Comparison of ENCODE assay signal across 7 mouse cellular contexts in genomic region chr5:21732930-21733329, GRCm38 (mm10). TPM values are rescaled to one million over a fixed set of nuclear protein-coding genes. Genes with fewer than 3 reads are reported as not detected.
A peak's percentile ranks its signal among the peaks of the same experiment; 100 is the strongest.
DNase-seq lines count a peak whose midpoint lies in the region; ATAC-seq and TF ChIP-seq lines count a peak whose summit lies in the region.

No protein-coding gene starts in this region.

- peak; percentile 87 for ATAC-seq in neural tube, embryonic 13.5 days (ENCODE audit: low read depth)
- ATAC-seq in megakaryocyte progenitor cell, adult 5-6 weeks (replicated peaks; ENCODE audit: poor library complexity): no peak

- TF ChIP-seq POLR2A in cortical plate, adult 2 months (IDR thresholded peaks at IDR 0.05; ENCODE audit: extremely low read depth, insufficient read depth, low read length): no peak

- H3K9ac ChIP-seq in neural tube, embryonic 13.5 days: peak overlapping the region; percentile 45; the same call in 1 of the 2 replicates

- H3K36me3 ChIP-seq in neural tube, embryonic 13.5 days: no peaks in the 10 kb centered on the region

- no peak overlapping the region for H3K4me3 ChIP-seq in cortical plate, adult 2 months (ENCODE audit: insufficient read depth, low read length)
- H3K4me3 ChIP-seq in neural tube, embryonic 13.5 days: no peak overlapping the region

- H3K4me1 ChIP-seq in cortical plate, adult 2 months (ENCODE audit: control insufficient read depth, insufficient read depth, low read length): peaks cover 4% of the 10 kb centered on the region
- H3K4me1 ChIP-seq in neural tube, embryonic 13.5 days (replicated peaks): peaks cover 35% of the 10 kb centered on the region

- peak; percentile 89 for DNase-seq in adrenal gland, adult 8-10 months
- peak; percentile 59 to 71 for DNase-seq in heart, adult 18-20 months
- DNase-seq in kidney, adult 18-20 months: peak; percentile 44
- DNase-seq in left cerebral cortex, postnatal 14 days (ENCODE audit: low spot score in 2 of 2): peak; percentile 80 to 94

- intact Hi-C loops in left cerebral cortex, postnatal 14 days (cut with DNase I): loop anchor here (10.0 kb wide), 1 partner anchor 298 kb away; no protein-coding TSS in a partner anchor

- H3K9me3 ChIP-seq in neural tube, embryonic 13.5 days: no peaks in the 10 kb centered on the region

- peak; percentile 30; the same call in 1 of the 2 replicates for TF ChIP-seq CTCF in cortical plate, adult 2 months (IDR thresholded peaks at IDR 0.05; ENCODE audit: extremely low read depth, insufficient read depth, low read length)

- peak overlapping the region; percentile 24; the same call in 1 of the 2 replicates for H3K4me2 ChIP-seq in neural tube, embryonic 13.5 days

- no peaks in the 10 kb centered on the region for H3K27me3 ChIP-seq in neural tube, embryonic 13.5 days

- no peak overlapping the region; the same call in 1 of the 2 replicates for H3K27ac ChIP-seq in cortical plate, adult 2 months (ENCODE audit: insufficient read depth, low read length)
- H3K27ac ChIP-seq in neural tube, embryonic 13.5 days (replicated peaks): peak overlapping the region; percentile 93

- 9% methylated on average over 8 of the region's 8 CpGs for WGBS in neural tube, embryonic 13.5 days

RNA-seq across cellular contexts. Expression of gene Pmpcb, which starts 4.0 kb away (rescaled TPM):
- total RNA-seq in adrenal gland, adult 8-10 months (2022): 100 to 1,000 TPM; 215 to 293 (median 236) TPM
- polyA plus RNA-seq in cortical plate, adult 2 months (2012; rRNA removed): 54.9 and 59.1 TPM in 2 replicates
- total RNA-seq in heart, adult 18-20 months (2021): 100 to 1,000 TPM; 264 to 279 TPM
- 10 to 100 TPM; 68.6 to 69.7 TPM for total RNA-seq in left cerebral cortex, postnatal 14 days (2021)
- polyA plus RNA-seq in neural tube, embryonic 13.5 days (2015; fragmentation: Nextera tagmentation; extraction: Ambion mirVana): 77.5 and 88.0 TPM in 2 replicates
- total RNA-seq in megakaryocyte progenitor cell, adult 5-6 weeks (2015): 92.4 and 109 TPM in 2 replicates
- 96.1 and 115 TPM in 2 replicates for total RNA-seq in megakaryocyte progenitor cell, adult 5-6 weeks (2017)

RNA-seq across cellular contexts. Expression of gene Napepld, which starts 31.7 kb away (rescaled TPM):
- 10 to 100 TPM; 43.1 to 64.5 (median 46.1) TPM for total RNA-seq in adrenal gland, adult 8-10 months (2022)
- polyA plus RNA-seq in cortical plate, adult 2 months (2012; rRNA removed): 9.5 and 10.2 TPM in 2 replicates
- total RNA-seq in heart, adult 18-20 months (2021): 1 to 10 TPM; 6.2 to 6.3 TPM
- 1 to 10 TPM; 8.6 to 9.0 TPM for total RNA-seq in left cerebral cortex, postnatal 14 days (2021)
- polyA plus RNA-seq in neural tube, embryonic 13.5 days (2015; fragmentation: Nextera tagmentation; extraction: Ambion mirVana): 2.0 and 2.5 TPM in 2 replicates
- 5.3 and 6.9 TPM in 2 replicates for total RNA-seq in megakaryocyte progenitor cell, adult 5-6 weeks (2015)
- total RNA-seq in megakaryocyte progenitor cell, adult 5-6 weeks (2017): 3.5 and 3.8 TPM in 2 replicates

RNA-seq across cellular contexts. Expression of gene Dnajc2, which starts 52.1 kb away (rescaled TPM):
- total RNA-seq in adrenal gland, adult 8-10 months (2022): 10 to 100 TPM; 25.4 to 31.8 (median 30.2) TPM
- 21.2 and 21.3 TPM in 2 replicates for polyA plus RNA-seq in cortical plate, adult 2 months (2012; rRNA removed)
- 10 to 100 TPM; 21.4 to 22.3 TPM for total RNA-seq in heart, adult 18-20 months (2021)
- 10 to 100 TPM; 33.7 to 34.6 TPM for total RNA-seq in left cerebral cortex, postnatal 14 days (2021)
- 78.4 and 79.1 TPM in 2 replicates for polyA plus RNA-seq in neural tube, embryonic 13.5 days (2015; fragmentation: Nextera tagmentation; extraction: Ambion mirVana)
- 143 and 148 TPM in 2 replicates for total RNA-seq in megakaryocyte progenitor cell, adult 5-6 weeks (2015)
- total RNA-seq in megakaryocyte progenitor cell, adult 5-6 weeks (2017): 185 and 221 TPM in 2 replicates

RNA-seq across cellular contexts. Expression of gene Psmc2, which starts 52.2 kb away (rescaled TPM):
- total RNA-seq in adrenal gland, adult 8-10 months (2022): 100 to 1,000 TPM; 127 to 153 (median 141) TPM
- polyA plus RNA-seq in cortical plate, adult 2 months (2012; rRNA removed): 92.2 and 93.8 TPM in 2 replicates
- total RNA-seq in heart, adult 18-20 months (2021): 10 to 100 TPM; 92.8 to 99.7 TPM
- 100 to 1,000 TPM; 115 to 121 TPM for total RNA-seq in left cerebral cortex, postnatal 14 days (2021)
- polyA plus RNA-seq in neural tube, embryonic 13.5 days (2015; fragmentation: Nextera tagmentation; extraction: Ambion mirVana): 197 and 199 TPM in 2 replicates
- total RNA-seq in megakaryocyte progenitor cell, adult 5-6 weeks (2015): 106 and 112 TPM in 2 replicates
- 102 and 105 TPM in 2 replicates for total RNA-seq in megakaryocyte progenitor cell, adult 5-6 weeks (2017)

Comparison
In these comparisons a context has a peak if more than half of its experiments do, and no peak if none do; other contexts are left out.
1. RNA of gene Napepld, which starts 31.7 kb away (total RNA-seq): 43.1 to 64.5 TPM in adrenal gland, adult 8-10 months; 8.6 to 9.0 TPM in left cerebral cortex, postnatal 14 days, 3.5 to 6.9 TPM in megakaryocyte progenitor cell, adult 5-6 weeks and 6.2 to 6.3 TPM in heart, adult 18-20 months; every median in the first group is over 4 times any median in the second.
2. RNA of gene Dnajc2, which starts 52.1 kb away (total RNA-seq): 143 to 221 TPM in megakaryocyte progenitor cell, adult 5-6 weeks; 33.7 to 34.6 TPM in left cerebral cortex, postnatal 14 days, 25.4 to 31.8 TPM in adrenal gland, adult 8-10 months and 21.4 to 22.3 TPM in heart, adult 18-20 months; every median in the first group is over 4 times any median in the second.
3. Peak in every context shown above with its lines, with median percentiles within 50 percentile points of each other: DNase-seq.